Mouse (Mus musculus) ES-E14 (cell line): ENCODE measurements around the gene Srl. TPM values are rescaled to one million over a fixed set of nuclear protein-coding genes. Genes with fewer than 3 reads are reported as not detected.

Experiments
- DNase-seq: peaks from one replicate; pipeline ENCODE4 v3.0.0-alpha.2; 2013; ENCODE audit warnings: low read depth, low spot score
- H3K27ac ChIP-seq: 2 replicates; pipeline ENCODE4 v1.5.1; 2012; ENCODE audit warnings: low read depth, mild to moderate bottlenecking, low read length, moderate library complexity, mixed read lengths; ENCODE audit not compliant: poor library complexity, insufficient read depth, severe bottlenecking
- H3K36me3 ChIP-seq: 2 replicates; pipeline ENCODE4 v1.6.1; 2012; ENCODE audit warnings: mild to moderate bottlenecking, low read length, moderate library complexity, mixed read lengths; ENCODE audit not compliant: control insufficient read depth, poor library complexity, insufficient read depth, severe bottlenecking
- H3K4me1 ChIP-seq, 2 experiments: fragments of 150-350 bp in 1 of 2; sonication (generic) in 1 of 2; 2 replicates each; pipeline ENCODE4 v1.6.1; 2012; ENCODE audit warnings: low read length in 2 of 2, mild to moderate bottlenecking in 1 of 2, mixed read lengths in 1 of 2; ENCODE audit not compliant: control insufficient read depth in 2 of 2, insufficient read depth in 2 of 2, poor library complexity in 1 of 2
- H3K4me3 ChIP-seq, 2 experiments: fragments of 150-350 bp in 1 of 2; sonication (generic) in 1 of 2; 2 replicates each; pipeline ENCODE4 v1.5.1; 2012; ENCODE audit warnings: low read length in 2 of 2, low read depth in 1 of 2, mild to moderate bottlenecking in 1 of 2, mixed read lengths in 1 of 2; ENCODE audit not compliant: insufficient read depth in 1 of 2, poor library complexity in 1 of 2, severe bottlenecking in 1 of 2
- H3K9ac ChIP-seq: 2 replicates; pipeline ENCODE4 v1.6.1; 2012; ENCODE audit warnings: low read depth, mild to moderate bottlenecking, low read length, mixed read lengths; ENCODE audit not compliant: poor library complexity, insufficient read depth, severe bottlenecking
- H3K9me3 ChIP-seq: fragments of 150-350 bp; sonication (generic); 2 replicates; pipeline ENCODE4 v1.6.1; 2012; ENCODE audit warnings: low read depth, mild to moderate bottlenecking, low read length; ENCODE audit not compliant: control insufficient read depth, insufficient read depth
- CHD2 ChIP-seq: IDR thresholded peaks from 2 replicates; pipeline ENCODE4 v1.6.1; 2014; ENCODE audit warnings: mild to moderate bottlenecking, low read depth, low read length, inconsistent platforms
- HCFC1 ChIP-seq: IDR thresholded peaks from 2 replicates; pipeline ENCODE4 v1.6.1; 2012; ENCODE audit warnings: low read length, inconsistent platforms, borderline replicate concordance; ENCODE audit not compliant: insufficient read depth
- MAFK ChIP-seq: IDR thresholded peaks from 2 replicates; pipeline ENCODE4 v1.6.1; 2014; ENCODE audit warnings: mild to moderate bottlenecking, low read depth, low read length, inconsistent platforms; ENCODE audit not compliant: insufficient read depth
- ZC3H11A ChIP-seq: IDR thresholded peaks from 2 replicates; pipeline ENCODE4 v1.6.1; 2012; ENCODE audit warnings: low read depth, mild to moderate bottlenecking, inconsistent platforms, low read length, borderline replicate concordance
- ZNF384 ChIP-seq: IDR thresholded peaks from 2 replicates; pipeline ENCODE4 v1.6.1; 2012; ENCODE audit warnings: low read depth, low read length, inconsistent platforms
- in situ Hi-C, 2 experiments: fragments of 600-800 bp; cut with MboI; formaldehyde crosslinking; loops; one replicate each; pipeline ENCODE4 v1.15.1; 2025; ENCODE audit warnings: low sequenced_read_pairs in 2 of 2, inconsistent platforms in 1 of 2; ENCODE audit not compliant: unreplicated experiment in 2 of 2
- total RNA-seq: library from RNA; depleted of rRNA; stranded (reverse); fragments of 300-350 nt; gene quantifications from 2 replicates; pipeline ENCODE4 v1.2.3, GENCODE M21; 2012; rRNA removed

Srl gene
- total RNA-seq, 1 experiment: 28.0 TPM

- Histone ChIP-seq H3K36me3 (no peaks in the 10 kb centered on the region), H3K4me1 (no peaks in the 10 kb centered on the region), H3K9me3 (no peaks in the 10 kb centered on the region), H3K9ac (no peak overlapping the region), H3K27ac (no peak overlapping the region), H3K4me3 (no peak overlapping the region)
- no peak for DNase-seq
- in situ Hi-C loops: no loop called here
- TF ChIP-seq ZC3H11A: no peak
- TF ChIP-seq ZNF384: no peak
- no peak for TF ChIP-seq MAFK
Observed at GRCm38 (mm10) chr16:4431013-4431412, 110.6 kb downstream of the Srl start.

GRCm38 (mm10) chr16:4430232-4430631 is 111.4 kb downstream of the Srl start:
- DNase-seq: no peak
- no peaks in the 10 kb centered on the region for H3K4me1 ChIP-seq

More at GRCm38 (mm10) chr16:4430232-4430631, 111.4 kb downstream of the Srl start:
- in situ Hi-C loops: no loop called here
- H3K36me3 ChIP-seq: no peaks in the 10 kb centered on the region
- H3K9me3 ChIP-seq: no peaks in the 10 kb centered on the region
- no peak overlapping the region for H3K9ac ChIP-seq
- TF ChIP-seq ZNF384 (no peak), ZC3H11A (no peak), CHD2 (no peak), HCFC1 (no peak), MAFK (no peak)
- no peak overlapping the region for H3K27ac ChIP-seq
- no peak overlapping the region for H3K4me3 ChIP-seq

Other genes starting within 250 kb of the Srl start
- 5.2 and 8.4 TPM in 2 replicates for gene Adcy9, start 121.3 kb downstream of the Srl start, total RNA-seq
- gene Tfap4, start 18.0 kb upstream of the Srl start, total RNA-seq: 15.4 and 19.0 TPM in 2 replicates
- gene Glis2, start 52.9 kb upstream of the Srl start, total RNA-seq: 18.2 and 19.6 TPM in 2 replicates
- gene Pam16, start 83.2 kb upstream of the Srl start, total RNA-seq: 127 and 131 TPM in 2 replicates
- gene Vasn, start 98.1 kb upstream of the Srl start, total RNA-seq: 8.7 and 11.2 TPM in 2 replicates
- 45.5 and 53.2 TPM in 2 replicates for gene Dnaja3, start 98.2 kb upstream of the Srl start, total RNA-seq
- 14.4 and 21.3 TPM in 2 replicates for gene Coro7, start 138.0 kb upstream of the Srl start, total RNA-seq
- 35.2 and 43.5 TPM in 2 replicates for gene Nmral1, start 177.5 kb upstream of the Srl start, total RNA-seq
- gene Hmox2, start 184.5 kb upstream of the Srl start, total RNA-seq: 26.2 and 36.1 TPM in 2 replicates
- gene Cdip1, start 248.5 kb upstream of the Srl start, total RNA-seq: 27.1 and 35.1 TPM in 2 replicates